Mouse (Mus musculus): ENCODE measurements around the gene Col18a1.

DNA sequence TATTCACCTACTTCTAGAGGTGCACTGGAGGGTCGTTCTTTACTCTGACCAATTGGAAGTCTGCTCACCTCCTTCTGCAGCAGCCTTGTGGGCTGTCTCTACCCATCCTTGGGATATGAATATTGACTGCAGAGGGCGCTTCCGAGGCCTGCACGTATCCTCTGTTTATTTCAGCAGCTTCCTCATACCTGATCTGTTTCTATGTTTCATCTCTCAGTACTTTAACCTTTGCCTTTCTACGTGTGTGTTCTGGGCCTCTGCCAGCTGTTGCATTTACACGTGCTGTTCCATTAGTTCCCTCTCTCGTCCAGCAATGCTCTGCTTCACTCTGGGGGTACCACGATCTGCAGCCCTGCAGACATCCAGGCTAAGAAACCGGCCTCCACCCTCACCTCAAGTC, 148.7 kb downstream of the Col18a1 start:
- TF ChIP-seq CTCF (IDR thresholded peaks at IDR 0.05; ENCODE audit: extremely low read depth, insufficient read length, insufficient replicate concordance, low read depth, low read length) (peak; percentile 32; the same call in 1 of the 2 replicates), POLR2A (IDR thresholded peaks at IDR 0.05; ENCODE audit: low read depth, low read length) (no peak)

Measured in small intestine, adult 2 months (tissue).